Mouse (Mus musculus): ENCODE results near the gene Plekha7. TPM values are rescaled to one million over a fixed set of nuclear protein-coding genes. Genes with fewer than 3 reads are reported as not detected.

Plekha7 gene
- total RNA-seq, 2 experiments from 2014 or later = 9.5 to 11.9 TPM

GRCm38 (mm10) chr7:116153781-116154368 is 154.3 kb downstream of the Plekha7 start:
- intact Hi-C loops (cut with DNase I) = no loop called here

GRCm38 (mm10) chr7:116149568-116149967 is 158.6 kb downstream of the Plekha7 start:
- DNase-seq = no peak

More at GRCm38 (mm10) chr7:116153781-116154368, 154.3 kb downstream of the Plekha7 start:
- no peak for DNase-seq

GRCm38 (mm10) chr7:116147114-116147513 is 161.1 kb downstream of the Plekha7 start:
- intact Hi-C loops (cut with DNase I) = no loop called here
- no peak for DNase-seq

More at GRCm38 (mm10) chr7:116149568-116149967, 158.6 kb downstream of the Plekha7 start:
- intact Hi-C loops (cut with DNase I) = no loop called here

- intact Hi-C loops (cut with DNase I) = no loop called here
- no peak for DNase-seq
Observed at GRCm38 (mm10) chr7:116145030-116145429, 163.1 kb downstream of the Plekha7 start.

GRCm38 (mm10) chr7:116137671-116138070 is 170.5 kb downstream of the Plekha7 start:
- intact Hi-C loops (cut with DNase I) = no loop called here

GRCm38 (mm10) chr7:116137149-116137548 is 171.0 kb downstream of the Plekha7 start:
- intact Hi-C loops (cut with DNase I) = no loop called here
- DNase-seq = no peak

More at GRCm38 (mm10) chr7:116137671-116138070, 170.5 kb downstream of the Plekha7 start:
- DNase-seq = no peak

GRCm38 (mm10) chr7:116134413-116135292 is 173.5 kb downstream of the Plekha7 start:
- peak; percentile 46 to 51 for DNase-seq
- intact Hi-C loops (cut with DNase I) = loop anchor here (5.0 kb wide), 1 partner anchor 188 kb away; no protein-coding TSS in a partner anchor

- DNase-seq = peak; percentile 85 to 92
- intact Hi-C loops (cut with DNase I) = loop anchor here (2.0 to 5.0 kb wide), 3 partner anchors 29 to 190 kb away; no protein-coding TSS in a partner anchor
Observed at GRCm38 (mm10) chr7:116132078-116132477, 176.1 kb downstream of the Plekha7 start.

- intact Hi-C loops (cut with DNase I) = loop anchor here (5.0 kb wide), 1 partner anchor 191 kb away; no protein-coding TSS in a partner anchor
- peak; percentile 21 to 27 for DNase-seq
Observed at GRCm38 (mm10) chr7:116131390-116131789, 176.8 kb downstream of the Plekha7 start.

GRCm38 (mm10) chr7:116129374-116129773 is 178.8 kb downstream of the Plekha7 start:
- intact Hi-C loops (cut with DNase I) = no loop called here
- DNase-seq = no peak

GRCm38 (mm10) chr7:116128286-116128685 is 179.9 kb downstream of the Plekha7 start:
- intact Hi-C loops (cut with DNase I) = no loop called here
- DNase-seq = peak in 1 of 2 experiments; percentile 25

GRCm38 (mm10) chr7:116127052-116127451 is 181.1 kb downstream of the Plekha7 start:
- intact Hi-C loops (cut with DNase I) = no loop called here
- DNase-seq = no peak

- no peak for DNase-seq
- intact Hi-C loops (cut with DNase I) = no loop called here
Observed at GRCm38 (mm10) chr7:116125671-116126070, 182.5 kb downstream of the Plekha7 start.

- intact Hi-C loops (cut with DNase I) = no loop called here
Observed at GRCm38 (mm10) chr7:116124057-116124456, 184.1 kb downstream of the Plekha7 start.

GRCm38 (mm10) chr7:116123597-116123985 is 184.6 kb downstream of the Plekha7 start:
- no peak for DNase-seq
- intact Hi-C loops (cut with DNase I) = no loop called here

More at GRCm38 (mm10) chr7:116124057-116124456, 184.1 kb downstream of the Plekha7 start:
- no peak for DNase-seq

GRCm38 (mm10) chr7:116122981-116123596 is 185.1 kb downstream of the Plekha7 start:
- DNase-seq = no peak
- intact Hi-C loops (cut with DNase I) = no loop called here

GRCm38 (mm10) chr7:116121202-116121601 is 187.0 kb downstream of the Plekha7 start:
- no peak for DNase-seq
- intact Hi-C loops (cut with DNase I) = no loop called here

GRCm38 (mm10) chr7:116120737-116121136 is 187.4 kb downstream of the Plekha7 start:
- intact Hi-C loops (cut with DNase I) = no loop called here
- no peak for DNase-seq

GRCm38 (mm10) chr7:116119306-116119857 is 188.8 kb downstream of the Plekha7 start:
- no peak for DNase-seq
- intact Hi-C loops (cut with DNase I) = no loop called here

- no peak for DNase-seq
- intact Hi-C loops (cut with DNase I) = no loop called here
Observed at GRCm38 (mm10) chr7:116115991-116116390, 192.2 kb downstream of the Plekha7 start.

All from heart, postnatal 10 days (tissue).